Mouse (Mus musculus): ENCODE measurements around the gene Gm10330. TPM values are rescaled to one million over a fixed set of nuclear protein-coding genes. Genes with fewer than 3 reads are reported as not detected.
A peak's percentile ranks its signal among the peaks of the same experiment; 100 is the strongest.
"Not testable (repeated sequence)": the region's sequence is repeated elsewhere in the genome, so short reads cannot be mapped to it uniquely, and the experiment has no call there.

The Gm10330 gene
- not detected for total RNA-seq (2021)
- long read RNA-seq, experiment 1, result 0 reads
- long read RNA-seq, experiment 2, result 0 reads

DNA sequence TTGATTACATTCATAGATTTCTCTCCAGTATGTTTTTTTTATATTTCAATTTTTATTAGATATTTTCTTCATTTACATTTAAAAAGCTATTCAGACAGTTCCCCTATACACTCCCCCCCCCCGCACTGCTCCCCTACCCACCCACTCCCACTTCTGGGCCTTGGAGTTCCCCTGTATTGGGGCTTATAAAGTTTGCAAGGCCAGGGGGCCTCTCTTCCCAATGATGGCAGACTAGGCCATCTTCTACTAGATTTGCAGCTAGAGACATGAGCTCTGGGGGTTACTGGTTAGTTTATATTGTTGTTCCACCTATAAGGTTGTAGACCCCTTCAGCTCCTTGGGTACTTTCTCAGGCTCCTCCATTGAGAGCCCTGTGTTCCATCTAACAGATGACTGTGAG lies at the start of gene Gm10330:
Gene Gm10330 (minus strand): TSS at position 101 of the 400 bp plus-strand sequence.
- DNase-seq (ENCODE audit: low spot score in 2 of 2), result not testable (repeated sequence)

DNA sequence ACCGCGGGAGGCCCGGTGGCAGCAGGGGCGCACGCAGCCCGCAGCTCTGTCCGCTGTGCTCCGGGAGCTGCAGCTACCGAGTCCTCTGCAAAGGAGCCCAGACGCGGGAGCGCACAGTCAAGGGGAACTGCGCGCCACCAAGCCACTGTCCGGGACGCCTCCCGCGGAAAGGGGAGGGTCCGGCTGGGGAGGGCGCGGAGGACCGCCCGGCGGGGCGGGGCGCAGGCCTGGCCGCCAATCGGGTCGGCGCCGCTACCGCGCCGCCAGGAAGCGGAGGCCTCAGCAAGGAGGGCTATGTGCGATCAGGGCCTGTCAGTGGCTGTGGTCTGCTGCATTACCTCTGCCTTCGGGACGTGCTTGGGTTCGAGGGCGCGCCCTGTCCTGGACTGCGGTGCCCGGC lies 20.7 kb upstream of the Gm10330 start:
- DNase-seq (ENCODE audit: low spot score in 2 of 2), result not testable (repeated sequence)

DNA sequence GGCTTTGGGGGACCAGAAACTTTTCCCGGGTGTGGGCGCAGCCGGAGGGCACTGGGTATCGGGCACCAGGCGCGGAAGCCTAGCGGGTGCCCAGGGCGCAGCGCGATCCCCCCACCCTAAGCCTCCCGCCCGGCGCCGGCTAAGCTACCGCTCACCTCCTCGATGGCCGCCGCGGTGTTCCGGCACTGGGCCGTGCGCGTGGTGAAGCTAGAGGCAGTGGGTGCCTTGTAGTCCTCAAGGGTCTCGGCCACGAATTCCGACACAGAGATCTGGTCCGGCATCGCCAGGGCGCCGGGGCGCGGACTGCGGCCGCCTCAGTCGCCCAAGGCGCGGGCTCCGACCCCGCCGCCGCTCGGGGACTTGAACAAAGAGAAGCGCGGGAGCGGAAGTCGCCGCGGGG lies 20.3 kb upstream of the Gm10330 start:
- peak; percentile 1 for DNase-seq (ENCODE audit: low spot score in 2 of 2)
